ENCODE assay signal across 8 mouse cellular contexts in genomic region chr13:112491636-112492284, GRCm38 (mm10).
"Had no signal": no experiment of that assay in that cellular context is flagged by ENCODE, and none has a peak within 500 bp of the region (broad histone marks: within the 10 kb centered on the region; RNA-seq: fewer than 3 reads in every experiment).

No protein-coding gene starts in this region.

- ATAC-seq: intestine, embryonic 15.5 days; liver, embryonic 12.5 days had no signal

- DNase-seq: lung, embryonic 14.5 days; lung, postnatal 10 days; lung, postnatal 4 days; midbrain, embryonic 14.5 days; retina, postnatal 1 day; thymus, postnatal 36 days had no signal
